Mouse (Mus musculus): ENCODE measurements around the gene Zfp335. TPM values are rescaled to one million over a fixed set of nuclear protein-coding genes. Genes with fewer than 3 reads are reported as not detected.

Zfp335 gene
- 10 to 100 TPM; 55.6 to 55.9 TPM for total RNA-seq (2023)

GRCm38 (mm10) chr2:164911086-164912048, at the start of gene Zfp335:
Zfp335 (minus strand) TSS chr2:164911757.

DNA sequence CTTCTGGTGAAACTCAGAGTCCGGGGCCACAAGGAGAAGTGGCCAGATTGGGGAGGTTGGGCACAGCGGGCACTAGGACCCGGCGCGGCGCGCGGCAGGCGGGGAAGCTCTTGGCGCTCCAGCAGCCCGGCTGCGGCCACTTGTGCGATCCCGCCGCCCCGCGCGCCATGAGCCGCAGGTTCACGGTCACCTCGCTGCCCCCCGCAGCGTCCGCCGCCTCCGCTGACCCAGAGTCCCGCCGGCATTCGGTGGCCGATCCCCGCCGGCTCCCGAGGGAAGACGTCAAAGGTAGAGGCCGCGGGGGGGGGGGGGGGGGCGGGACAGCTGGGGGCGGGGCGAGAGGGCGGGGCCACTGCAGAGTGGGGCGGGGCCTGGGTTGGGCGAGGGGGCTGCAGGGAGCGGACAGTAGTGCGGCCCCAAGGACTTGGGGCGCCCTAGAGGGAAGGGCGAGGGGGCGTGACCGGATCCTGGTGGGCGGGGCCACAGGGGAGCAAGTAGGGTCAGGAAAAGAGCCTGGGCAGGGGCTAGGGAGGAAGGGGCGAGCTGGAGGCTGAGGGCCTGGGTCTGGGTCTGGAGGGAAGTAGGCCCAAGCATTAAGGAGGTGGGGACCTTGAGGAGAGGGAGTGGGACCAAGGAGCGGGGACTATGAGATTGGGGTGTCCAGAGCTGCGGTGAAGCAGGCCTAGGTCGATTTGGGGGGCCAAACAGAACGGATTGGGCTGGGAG, 49.3 kb upstream of the Zfp335 start, which contains the start of gene Slc12a5:
Gene Slc12a5 (plus strand): TSS at position 87 of the 726 bp plus-strand sequence.

GRCm38 (mm10) chr2:164940140-164940830, 28.7 kb upstream of the Zfp335 start, which contains the start of gene Mmp9:
Mmp9 (plus strand) TSS chr2:164940780.

GRCm38 (mm10) chr2:164879228-164879567, 32.4 kb downstream of the Zfp335 start, which contains the start of gene Pcif1:
Pcif1 (plus strand) TSS chr2:164879304.

GRCm38 (mm10) chr2:164857101-164857821, 54.3 kb downstream of the Zfp335 start, which contains the start of gene Pltp:
Pltp (minus strand) TSS chr2:164857711.

Other genes with a start within 250 kb of the Zfp335 start
- not detected for gene Wfdc11, start 237.7 kb downstream of the Zfp335 start, total RNA-seq (2023)
- not detected for gene Wfdc13, start 226.7 kb downstream of the Zfp335 start, total RNA-seq (2023)
- gene Spint4, start 213.3 kb downstream of the Zfp335 start, total RNA-seq (2023) = not detected
- not detected for gene Spint5, start 196.5 kb downstream of the Zfp335 start, total RNA-seq (2023)
- gene Wfdc3, start 165.8 kb downstream of the Zfp335 start, total RNA-seq (2023) = under 1 TPM in 1 of 2 experiments, not detected in 1; 0.36 TPM
- 10 to 100 TPM; 41.7 to 46.9 TPM for gene Dnttip1, start 165.8 kb downstream of the Zfp335 start, total RNA-seq (2023)
- 1 to 10 TPM; 2.9 to 9.5 TPM for gene Ube2c, start 141.9 kb downstream of the Zfp335 start, total RNA-seq (2023)
- gene Tnnc2, start 131.8 kb downstream of the Zfp335 start, total RNA-seq (2023) = not detected
- under 1 TPM; 0.33 to 0.96 TPM for gene Snx21, start 125.9 kb downstream of the Zfp335 start, total RNA-seq (2023)
- gene Acot8, start 106.9 kb downstream of the Zfp335 start, total RNA-seq (2023) = 10 to 100 TPM; 51.6 to 59.8 TPM
- gene Zswim3, start 106.7 kb downstream of the Zfp335 start, total RNA-seq (2023) = 1 to 10 TPM; 3.4 to 3.6 TPM
- 10 to 100 TPM; 11.1 to 11.2 TPM for gene Zswim1, start 89.1 kb downstream of the Zfp335 start, total RNA-seq (2023)
- not detected for gene Spata25, start 83.2 kb downstream of the Zfp335 start, total RNA-seq (2023)
- gene Ctsa, start 78.9 kb downstream of the Zfp335 start, total RNA-seq (2023) = 100 to 1,000 TPM; 118 to 128 TPM
- gene Neurl2, start 78.3 kb downstream of the Zfp335 start, total RNA-seq (2023) = 1 to 10 TPM; 1.1 to 1.7 TPM
- gene Pltp, start 54.0 kb downstream of the Zfp335 start, total RNA-seq (2023) = 1 to 10 TPM; 5.7 to 6.9 TPM
- gene Pcif1, start 32.5 kb downstream of the Zfp335 start, total RNA-seq (2023) = 100 to 1,000 TPM in 1 of 2 experiments, 10 to 100 TPM in 1; 83.5 to 104 TPM
- gene Mmp9, start 29.0 kb upstream of the Zfp335 start, total RNA-seq (2023) = 1 to 10 TPM; 3.8 to 4.2 TPM
- 1 to 10 TPM in 1 of 2 experiments, under 1 TPM in 1; 0.68 to 1.4 TPM for gene Slc12a5, start 49.0 kb upstream of the Zfp335 start, total RNA-seq (2023)
- 10 to 100 TPM; 42.9 to 45.8 TPM for gene Ncoa5, start 123.1 kb upstream of the Zfp335 start, total RNA-seq (2023)
- under 1 TPM in 1 of 2 experiments, not detected in 1; 0.55 TPM for gene Cd40, start 143.9 kb upstream of the Zfp335 start, total RNA-seq (2023)
- gene 1700025C18Rik, start 179.0 kb upstream of the Zfp335 start, total RNA-seq (2023) = not detected